Comparison of ENCODE assay signal across 12 mouse cellular contexts in genomic region chr1:133777651-133778231, GRCm38 (mm10). TPM values are rescaled to one million over a fixed set of nuclear protein-coding genes. Genes with fewer than 3 reads are reported as not detected.
A peak's percentile ranks its signal among the peaks of the same experiment; 100 is the strongest.
DNase-seq lines count a peak whose midpoint lies in the region; ATAC-seq lines count a peak whose summit lies in the region.
"Had no signal": no experiment of that assay in that cellular context is flagged by ENCODE, and none has a peak within 500 bp of the region (broad histone marks: within the 10 kb centered on the region; RNA-seq: fewer than 3 reads in every experiment).

No protein-coding gene starts in this region.

- WGBS in liver, embryonic 12.5 days (ENCODE audit: insufficient replicate concordance): 70% methylated on average over 15 of the region's 15 CpGs
- 85% methylated on average over 15 of the region's 15 CpGs for WGBS in forebrain, embryonic 15.5 days

- peaks cover 76% of the 10 kb centered on the region for H3K36me3 ChIP-seq in liver, embryonic 12.5 days
- no peaks in the 10 kb centered on the region for H3K36me3 ChIP-seq in forebrain, embryonic 15.5 days

- H3K27ac ChIP-seq in liver, embryonic 12.5 days: no peak overlapping the region
- no peak overlapping the region for H3K27ac ChIP-seq in forebrain, embryonic 15.5 days (replicated peaks)
- H3K27ac ChIP-seq: kidney, postnatal 0 days had no signal

- no peak overlapping the region for H3K4me2 ChIP-seq in liver, embryonic 12.5 days
- no peak overlapping the region for H3K4me2 ChIP-seq in forebrain, embryonic 15.5 days (replicated peaks)

- H3K4me1 ChIP-seq in liver, embryonic 12.5 days: peaks cover 64% of the 10 kb centered on the region
- H3K4me1 ChIP-seq in forebrain, embryonic 15.5 days: no peaks in the 10 kb centered on the region

- no peaks in the 10 kb centered on the region for H3K27me3 ChIP-seq in liver, embryonic 12.5 days (replicated peaks)
- no peaks in the 10 kb centered on the region for H3K27me3 ChIP-seq in forebrain, embryonic 15.5 days

- H3K9ac ChIP-seq in liver, embryonic 12.5 days: no peak overlapping the region
- no peak overlapping the region for H3K9ac ChIP-seq in forebrain, embryonic 15.5 days (replicated peaks)

- ATAC-seq in liver, embryonic 12.5 days: peak; percentile 55
- ATAC-seq in erythroblast, adult 5-6 weeks (replicated peaks; ENCODE audit: low FRiP score, poor library complexity, severe bottlenecking): no peak
- ATAC-seq in forebrain, embryonic 15.5 days (replicated peaks): no peak

- peak; percentile 34 for DNase-seq in adrenal gland, postnatal 14 days
- no peak for DNase-seq in adrenal gland, postnatal 25 days
- peak; percentile 33 to 66 for DNase-seq in urinary bladder, adult 18-20 months (ENCODE audit: low spot score in 2 of 2)
- no peak for DNase-seq in urinary bladder, postnatal 10 days (ENCODE audit: low spot score)
- no peak for DNase-seq in cerebellum, postnatal 14 days
- DNase-seq: cerebellum, postnatal 25 days; heart, postnatal 10 days; thymus, postnatal 36 days had no signal

- no peaks in the 10 kb centered on the region for H3K9me3 ChIP-seq in liver, embryonic 12.5 days (replicated peaks)
- no peaks in the 10 kb centered on the region for H3K9me3 ChIP-seq in forebrain, embryonic 15.5 days

- H3K4me3 ChIP-seq in liver, embryonic 12.5 days: no peak overlapping the region
- no peak overlapping the region for H3K4me3 ChIP-seq in forebrain, embryonic 15.5 days

RNA-seq across cellular contexts. Expression of gene Atp2b4, which starts 23.1 kb away (rescaled TPM):
- 36.6 and 36.7 TPM in 2 replicates for total RNA-seq in adrenal gland, postnatal 14 days (2021)
- 20.7 and 25.7 TPM in 2 replicates for total RNA-seq in adrenal gland, postnatal 25 days (2021)
- polyA plus RNA-seq in liver, embryonic 12.5 days (2016; fragmentation: Nextera tagmentation; extraction: Ambion mirVana): 34.1 and 37.6 TPM in 2 replicates
- 241 and 319 TPM in 2 replicates for total RNA-seq in erythroblast, adult 5-6 weeks (2015; ENCODE audit: low replicate concordance)
- total RNA-seq in erythroblast, adult 5-6 weeks (2017; ENCODE audit: low replicate concordance): 404 and 444 TPM in 2 replicates
- polyA plus RNA-seq in forebrain, embryonic 15.5 days (2015; fragmentation: Nextera tagmentation; extraction: Ambion mirVana): 8.6 and 10.4 TPM in 2 replicates

Comparison
In these comparisons a context has a peak if more than half of its experiments do, and no peak if none do; other contexts are left out.
1. DNase-seq: peak in adrenal gland, postnatal 14 days (single experiment) and urinary bladder, adult 18-20 months (2 of 2); none in adrenal gland, postnatal 25 days (single experiment), urinary bladder, postnatal 10 days (single experiment) and cerebellum, postnatal 14 days (0 of 2).